Mouse (Mus musculus) liver, adult 2 months (tissue): ENCODE measurements at regions not wholly inside any gene's neighbourhood (a gene's known extent, or its start where the extent isn't known, plus 50 kb on each side); places are given as distances from the start of the nearest gene placed in this dataset.

Experiments
- CTCF ChIP-seq: fragments of 200-500 bp; IDR thresholded peaks from 2 replicates; pipeline ENCODE4 v1.5.1; 2011; ENCODE audit warnings: low read depth, low read length, control low read depth
- POLR2A ChIP-seq: fragments of 200-500 bp; IDR thresholded peaks from 2 replicates; pipeline ENCODE4 v1.6.1; 2011; ENCODE audit warnings: low read length, control low read depth; ENCODE audit not compliant: insufficient read depth; ENCODE audit errors: extremely low read depth

DNA sequence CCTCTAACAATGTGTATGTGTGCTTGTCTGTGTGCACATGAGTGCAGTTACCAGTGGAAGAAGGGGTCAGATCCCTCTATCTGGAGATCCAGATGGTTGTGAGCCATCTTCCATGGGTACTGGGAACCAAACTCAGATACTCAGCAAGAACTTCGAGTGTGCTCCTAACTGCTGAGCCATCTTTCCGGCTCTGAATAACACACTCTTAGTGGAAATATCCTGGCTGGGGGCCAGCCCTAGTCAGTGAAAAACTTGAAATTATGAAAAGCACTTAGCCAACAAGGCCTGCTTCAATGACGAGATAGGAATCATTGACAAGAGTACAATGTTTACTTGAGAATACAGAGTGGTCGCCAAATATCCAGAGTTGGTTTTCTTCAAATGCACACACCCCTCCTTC lies 266.0 kb upstream of the Auts2 start:
- TF ChIP-seq POLR2A (no peak), CTCF (no peak)
